Mouse (Mus musculus) layer of hippocampus, postnatal 10 days (tissue): ENCODE results near the gene Rnf135. TPM values are rescaled to one million over a fixed set of nuclear protein-coding genes. Genes with fewer than 3 reads are reported as not detected.
"Not testable (repeated sequence)": the region's sequence is repeated elsewhere in the genome, so short reads cannot be mapped to it uniquely, and the experiment has no call there.

ENCODE experiments used
- DNase-seq, 2 experiments: peaks; one replicate each; pipeline ENCODE4 v3.0.0; 2021; ENCODE audit warnings: low spot score in 2 of 2
- long read RNA-seq: library from polyadenylated mRNA; stranded (forward); transcript quantifications from one replicate; pipeline ENCODE4 v2.0.0, GENCODE M21; 2023
- total RNA-seq, 2 experiments: library from RNA; stranded (reverse); gene quantifications; 2 replicates each; pipeline ENCODE4 v1.2.3; 2021

Rnf135 gene
- 1 to 10 TPM; 3.3 to 4.1 TPM for total RNA-seq
- long read RNA-seq, partial matches to known transcripts: 0 of 7 reads
- long read RNA-seq, other reads (novel, unspliced or antisense): 5 of 7 reads

- peak; percentile 78 to 84 for DNase-seq
Observed at GRCm38 (mm10) chr11:80183705-80184255, at the start of gene Rnf135. Rnf135 (plus strand) TSS chr11:80183851.

- DNase-seq: no peak
Observed at GRCm38 (mm10) chr11:80134744-80135143, 48.9 kb upstream of the Rnf135 start.

GRCm38 (mm10) chr11:80135954-80136683 is 47.5 kb upstream of the Rnf135 start:
- no peak for DNase-seq

GRCm38 (mm10) chr11:80136786-80137185 is 46.9 kb upstream of the Rnf135 start:
- DNase-seq: no peak

- no peak for DNase-seq
Observed at GRCm38 (mm10) chr11:80137773-80138172, 45.9 kb upstream of the Rnf135 start.

- DNase-seq: peak; percentile 88 to 90
Observed at GRCm38 (mm10) chr11:80141825-80142521, 41.7 kb upstream of the Rnf135 start, which contains the start of gene Tefm. Tefm (minus strand) TSS chr11:80142175.

GRCm38 (mm10) chr11:80142872-80143271 is 40.8 kb upstream of the Rnf135 start:
- DNase-seq: no peak

GRCm38 (mm10) chr11:80145787-80146275 is 37.8 kb upstream of the Rnf135 start:
- no peak for DNase-seq

- DNase-seq: no peak
Observed at GRCm38 (mm10) chr11:80147748-80148147, 35.9 kb upstream of the Rnf135 start.

- DNase-seq: no peak
Observed at GRCm38 (mm10) chr11:80148313-80148712, 35.3 kb upstream of the Rnf135 start.

- not testable (repeated sequence) for DNase-seq
Observed at GRCm38 (mm10) chr11:80148974-80149373, 34.7 kb upstream of the Rnf135 start.

GRCm38 (mm10) chr11:80149412-80150023 is 34.1 kb upstream of the Rnf135 start:
- DNase-seq: no peak

- DNase-seq: no peak
Observed at GRCm38 (mm10) chr11:80150566-80150965, 33.1 kb upstream of the Rnf135 start.

- no peak for DNase-seq
Observed at GRCm38 (mm10) chr11:80151541-80151940, 32.1 kb upstream of the Rnf135 start.

- no peak for DNase-seq
Observed at GRCm38 (mm10) chr11:80152376-80152775, 31.3 kb upstream of the Rnf135 start.

- DNase-seq: peak; percentile 76 to 77
Observed at GRCm38 (mm10) chr11:80153857-80154495, 29.7 kb upstream of the Rnf135 start, which contains the start of gene Adap2. Adap2 (plus strand) TSS chr11:80154105.

- no peak for DNase-seq
Observed at GRCm38 (mm10) chr11:80154501-80154900, 29.1 kb upstream of the Rnf135 start.

- DNase-seq: no peak
Observed at GRCm38 (mm10) chr11:80155541-80155940, 28.1 kb upstream of the Rnf135 start.

GRCm38 (mm10) chr11:80155961-80156360 is 27.7 kb upstream of the Rnf135 start:
- DNase-seq: no peak

GRCm38 (mm10) chr11:80156841-80157240 is 26.8 kb upstream of the Rnf135 start:
- DNase-seq: no peak

GRCm38 (mm10) chr11:80159018-80159417 is 24.6 kb upstream of the Rnf135 start:
- no peak for DNase-seq
